Mouse (Mus musculus) heart, embryonic 12.5 days (tissue): ENCODE data around the gene Grk5. TPM values are rescaled to one million over a fixed set of nuclear protein-coding genes. Genes with fewer than 3 reads are reported as not detected.
A peak's percentile ranks its signal among the peaks of the same experiment; 100 is the strongest.

Experiments
- ATAC-seq: fragments of 200-750 bp; cut with Nextera tagmentation; 2 replicates; pipeline ENCODE4 v1.8.0; 2017; ENCODE audit warnings: moderate TSS enrichment, moderate library complexity; ENCODE audit not compliant: insufficient number of reproducible peaks, low FRiP score
- H3K27ac ChIP-seq: fragments of 300-500 bp; sonication (generic); 2 replicates; pipeline ENCODE4 v1.5.1; 2016; ENCODE audit warnings: mild to moderate bottlenecking, moderate library complexity; ENCODE audit not compliant: poor library complexity, severe bottlenecking
- H3K27me3 ChIP-seq: fragments of 300-500 bp; sonication (generic); replicated peaks from 2 replicates; pipeline ENCODE4 v1.6.1; 2016; ENCODE audit warnings: mild to moderate bottlenecking, moderate library complexity
- H3K36me3 ChIP-seq: fragments of 300-500 bp; sonication (generic); 2 replicates; pipeline ENCODE4 v1.6.1; 2016; ENCODE audit warnings: mild to moderate bottlenecking, moderate library complexity
- H3K4me1 ChIP-seq: fragments of 300-500 bp; sonication (generic); replicated peaks from 2 replicates; pipeline ENCODE4 v1.6.1; 2016; ENCODE audit warnings: mild to moderate bottlenecking
- H3K4me2 ChIP-seq: fragments of 300-500 bp; sonication (generic); 2 replicates; pipeline ENCODE4 v1.6.1; 2016; ENCODE audit warnings: mild to moderate bottlenecking, moderate library complexity
- H3K4me3 ChIP-seq: fragments of 300-500 bp; sonication (generic); 2 replicates; pipeline ENCODE4 v1.5.1; 2016; ENCODE audit warnings: mild to moderate bottlenecking
- H3K9ac ChIP-seq: fragments of 300-500 bp; sonication (generic); 2 replicates; pipeline ENCODE4 v1.6.1; 2016; ENCODE audit warnings: mild to moderate bottlenecking, moderate library complexity
- H3K9me3 ChIP-seq: fragments of 300-500 bp; sonication (generic); replicated peaks from 2 replicates; pipeline ENCODE4 v1.6.1; 2016; ENCODE audit warnings: mild to moderate bottlenecking, moderate library complexity
- WGBS: fragments of 180-500 bp; shearing (Covaris S2); methylation state at CpG from one replicate; pipeline ENCODE4 v1.1.7; 2016; 5-methylcytosine and 5-hydroxymethylcytosine counted together
- polyA plus RNA-seq: library from polyadenylated mRNA; unstranded; fragments of >200 nt; fragmentation: Nextera tagmentation; extraction: Ambion mirVana; gene quantifications from 2 replicates; pipeline ENCODE4 v1.2.1, GENCODE M21; 2016

The Grk5 gene
- polyA plus RNA-seq, 1 experiment from 2014 or later, result 4.7 TPM

GRCm38 (mm10) chr19:60887637-60888036 is 1.9 kb upstream of the Grk5 start:
- Histone ChIP-seq H3K9ac (no peak overlapping the region), H3K36me3 (no peaks in the 10 kb centered on the region), H3K4me2 (no peak overlapping the region), H3K4me1 (peaks cover 14% of the 10 kb centered on the region), H3K9me3 (no peaks in the 10 kb centered on the region), H3K4me3 (no peak overlapping the region), H3K27ac (peak overlapping the region; percentile 8; the same call in 1 of the 2 replicates), H3K27me3 (no peaks in the 10 kb centered on the region)
- ATAC-seq, result no peak
- WGBS, result 46% methylated on average over 2 of the region's 2 CpGs

GRCm38 (mm10) chr19:60889101-60889713 is 342 bp upstream of the Grk5 start:
- Histone ChIP-seq H3K4me3 (peak overlapping the region; percentile 92), H3K4me1 (peaks cover 14% of the 10 kb centered on the region), H3K9ac (peak overlapping the region; percentile 87), H3K36me3 (no peaks in the 10 kb centered on the region), H3K9me3 (no peaks in the 10 kb centered on the region), H3K27me3 (no peaks in the 10 kb centered on the region), H3K27ac (peak overlapping the region; percentile 96), H3K4me2 (peak overlapping the region; percentile 80)
- ATAC-seq, result peak; percentile 56
- WGBS, result 9% methylated on average over 17 of the region's 17 CpGs

- Histone ChIP-seq H3K9ac (peak overlapping the region; percentile 75), H3K27ac (peak overlapping the region; percentile 96), H3K9me3 (no peaks in the 10 kb centered on the region), H3K36me3 (no peaks in the 10 kb centered on the region), H3K4me2 (peak overlapping the region; percentile 80), H3K4me3 (peak overlapping the region; percentile 92), H3K4me1 (peaks cover 19% of the 10 kb centered on the region), H3K27me3 (no peaks in the 10 kb centered on the region)
- WGBS, result under 1% methylated on average over 40 of the region's 41 CpGs
- ATAC-seq, result peak; percentile 23
Observed at GRCm38 (mm10) chr19:60890391-60891122, 1.0 kb downstream of the Grk5 start.

GRCm38 (mm10) chr19:60891123-60891470 is 1.5 kb downstream of the Grk5 start:
- peak overlapping the region; percentile 92 for H3K4me3 ChIP-seq
- WGBS, result 9% methylated on average over 4 of the region's 5 CpGs
- ATAC-seq, result no peak
- peak overlapping the region; percentile 80 for H3K4me2 ChIP-seq
- H3K36me3 ChIP-seq, result no peaks in the 10 kb centered on the region
- no peaks in the 10 kb centered on the region for H3K9me3 ChIP-seq
- H3K9ac ChIP-seq, result peak overlapping the region; percentile 75
- peak overlapping the region; percentile 96; the same call in 1 of the 2 replicates for H3K27ac ChIP-seq
- peaks cover 22% of the 10 kb centered on the region for H3K4me1 ChIP-seq
- no peaks in the 10 kb centered on the region for H3K27me3 ChIP-seq

GRCm38 (mm10) chr19:60891934-60892547 is 2.5 kb downstream of the Grk5 start:
- peak overlapping the region; percentile 92 for H3K4me3 ChIP-seq
- H3K27ac ChIP-seq, result no peak overlapping the region
- ATAC-seq, result no peak
- H3K27me3 ChIP-seq, result no peaks in the 10 kb centered on the region
- no peak overlapping the region for H3K9ac ChIP-seq
- WGBS, result 36% methylated on average over 1 of the region's 1 CpGs
- peaks cover 22% of the 10 kb centered on the region for H3K4me1 ChIP-seq
- no peaks in the 10 kb centered on the region for H3K9me3 ChIP-seq
- no peaks in the 10 kb centered on the region for H3K36me3 ChIP-seq
- H3K4me2 ChIP-seq, result peak overlapping the region; percentile 80

- no peak for ATAC-seq
- H3K4me3 ChIP-seq, result 0 out of 2 replicates have a peak overlapping the region, but pooled peaks have one; percentile 20
Observed at GRCm38 (mm10) chr19:60895251-60895880, 5.8 kb downstream of the Grk5 start.

GRCm38 (mm10) chr19:60903139-60903538 is 13.6 kb downstream of the Grk5 start:
- Histone ChIP-seq H3K9ac (no peak overlapping the region), H3K4me3 (no peak overlapping the region), H3K27me3 (no peaks in the 10 kb centered on the region), H3K4me2 (no peak overlapping the region), H3K36me3 (0 out of 2 replicates have a peak, but pooled peaks cover 8% of the 10 kb centered on the region), H3K4me1 (peaks cover 18% of the 10 kb centered on the region), H3K9me3 (no peaks in the 10 kb centered on the region), H3K27ac (no peak overlapping the region)
- ATAC-seq, result no peak
- WGBS, result 78% methylated on average over 1 of the region's 1 CpGs

More at GRCm38 (mm10) chr19:60895251-60895880, 5.8 kb downstream of the Grk5 start:
- H3K9me3 ChIP-seq, result no peaks in the 10 kb centered on the region
- 2% methylated on average over 3 of the region's 3 CpGs for WGBS
- H3K36me3 ChIP-seq, result no peaks in the 10 kb centered on the region
- H3K4me2 ChIP-seq, result peak overlapping the region; percentile 58
- no peak overlapping the region for H3K9ac ChIP-seq
- no peaks in the 10 kb centered on the region for H3K27me3 ChIP-seq
- peaks cover 23% of the 10 kb centered on the region for H3K4me1 ChIP-seq
- H3K27ac ChIP-seq, result peak overlapping the region; percentile 81

GRCm38 (mm10) chr19:60903971-60904370 is 14.4 kb downstream of the Grk5 start:
- Histone ChIP-seq H3K27ac (no peak overlapping the region), H3K27me3 (no peaks in the 10 kb centered on the region), H3K36me3 (0 out of 2 replicates have a peak, but pooled peaks cover 9% of the 10 kb centered on the region), H3K4me1 (peaks cover 14% of the 10 kb centered on the region), H3K9me3 (no peaks in the 10 kb centered on the region), H3K4me3 (no peak overlapping the region), H3K9ac (no peak overlapping the region), H3K4me2 (no peak overlapping the region)
- 82% methylated on average over 1 of the region's 1 CpGs for WGBS
- no peak for ATAC-seq

GRCm38 (mm10) chr19:60905477-60905876 is 15.9 kb downstream of the Grk5 start:
- 90% methylated on average over 5 of the region's 5 CpGs for WGBS
- H3K27ac ChIP-seq, result no peak overlapping the region
- peaks cover 12% of the 10 kb centered on the region for H3K4me1 ChIP-seq
- H3K27me3 ChIP-seq, result no peaks in the 10 kb centered on the region
- no peak overlapping the region for H3K4me2 ChIP-seq
- H3K9me3 ChIP-seq, result no peaks in the 10 kb centered on the region
- H3K9ac ChIP-seq, result no peak overlapping the region
- H3K36me3 ChIP-seq, result 0 out of 2 replicates have a peak, but pooled peaks cover 12% of the 10 kb centered on the region
- H3K4me3 ChIP-seq, result no peak overlapping the region
- ATAC-seq, result no peak

GRCm38 (mm10) chr19:60910304-60910703 is 20.8 kb downstream of the Grk5 start:
- no peak overlapping the region for H3K27ac ChIP-seq
- no peak for ATAC-seq
- H3K4me3 ChIP-seq, result no peak overlapping the region
- 0 out of 2 replicates have a peak, but pooled peaks cover 4% of the 10 kb centered on the region for H3K36me3 ChIP-seq
- H3K4me1 ChIP-seq, result peaks cover 29% of the 10 kb centered on the region
- no peak overlapping the region for H3K9ac ChIP-seq
- no peaks in the 10 kb centered on the region for H3K9me3 ChIP-seq
- no peak overlapping the region for H3K4me2 ChIP-seq
- no peaks in the 10 kb centered on the region for H3K27me3 ChIP-seq

- Histone ChIP-seq H3K4me1 (peaks cover 40% of the 10 kb centered on the region), H3K9ac (no peak overlapping the region), H3K4me3 (no peak overlapping the region), H3K9me3 (no peaks in the 10 kb centered on the region), H3K4me2 (no peak overlapping the region), H3K27ac (no peak overlapping the region), H3K36me3 (0 out of 2 replicates have a peak, but pooled peaks cover 4% of the 10 kb centered on the region), H3K27me3 (no peaks in the 10 kb centered on the region)
- ATAC-seq, result no peak
- WGBS, result 37% methylated on average over 2 of the region's 2 CpGs
Observed at GRCm38 (mm10) chr19:60911653-60912052, 22.1 kb downstream of the Grk5 start.
